Mouse (Mus musculus) embryo, embryonic 11 days (tissue): Measurements from ENCODE around the gene 2010003K11Rik.
A peak's percentile ranks its signal among the peaks of the same experiment; 100 is the strongest.

Source experiments
- DNase-seq: peaks from one replicate; pipeline ENCODE4 v3.0.0-alpha.2; 2015

2010003K11Rik gene

GRCm38 (mm10) chr19:4496535-4497262 is 1.7 kb downstream of the 2010003K11Rik start:
- DNase-seq, result no peak

GRCm38 (mm10) chr19:4495814-4496213 is 2.6 kb downstream of the 2010003K11Rik start:
- DNase-seq, result no peak

DNA sequence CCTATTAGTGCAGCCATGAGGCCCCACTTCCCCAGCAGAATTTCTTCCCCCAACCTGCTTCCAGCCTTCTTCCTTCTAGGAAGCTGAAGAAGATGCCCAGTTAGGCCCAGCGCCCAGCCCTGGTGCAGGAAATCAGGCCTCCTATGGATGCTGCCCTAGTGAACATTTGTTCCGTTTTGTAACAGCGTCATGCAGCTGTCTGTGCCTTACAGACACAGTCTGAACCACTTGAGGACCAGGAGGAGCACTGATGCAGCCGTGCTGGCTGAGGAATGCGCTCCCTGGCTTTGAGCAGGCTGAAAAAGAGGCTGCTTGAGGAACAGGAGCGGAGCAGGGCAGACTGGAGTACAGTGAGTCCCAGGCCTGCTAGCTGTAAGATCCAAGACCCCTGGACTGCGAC is 3.7 kb downstream of the 2010003K11Rik start:
- no peak for DNase-seq

DNA sequence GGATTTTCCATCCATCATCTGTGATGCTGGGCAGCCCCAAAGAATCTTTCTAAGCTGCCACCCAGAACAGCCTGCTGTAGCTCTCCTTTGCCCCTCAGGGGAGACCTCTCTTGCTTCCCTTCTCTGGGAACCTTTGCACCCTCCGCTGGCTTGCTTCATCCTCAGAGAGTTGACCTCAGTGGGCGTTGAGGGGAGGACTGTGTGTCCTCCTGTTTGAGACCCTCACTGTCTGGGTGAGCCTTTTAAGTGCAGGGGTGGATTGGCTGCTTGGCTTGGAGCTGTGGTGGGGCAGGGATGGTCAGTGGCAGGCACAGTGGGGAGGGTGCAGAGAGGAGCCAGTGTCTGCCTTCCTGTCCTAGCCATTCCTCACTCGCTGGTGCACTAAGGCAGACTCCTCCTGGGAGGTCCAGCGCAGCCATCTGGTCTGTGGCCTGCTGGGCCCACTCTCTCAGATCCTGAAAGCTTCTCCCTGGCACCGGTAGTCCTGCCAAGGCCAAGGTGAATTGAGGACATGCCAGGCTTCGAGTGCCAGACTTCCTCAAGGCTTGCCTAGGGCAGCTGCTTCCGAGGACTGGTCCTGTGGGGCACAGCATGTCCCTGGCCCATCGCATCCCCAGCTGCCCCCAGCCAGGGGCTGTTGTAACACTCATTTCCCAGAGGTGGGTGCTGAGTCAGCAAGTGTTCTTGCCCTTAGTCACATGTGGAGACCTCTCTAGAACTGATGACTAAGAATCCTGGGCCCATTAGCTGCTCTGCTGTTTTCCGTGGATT is 5.7 kb downstream of the 2010003K11Rik start:
- DNase-seq, result no peak

GRCm38 (mm10) chr19:4491080-4491695 is 7.2 kb downstream of the 2010003K11Rik start:
- peak; percentile 34 for DNase-seq

DNA sequence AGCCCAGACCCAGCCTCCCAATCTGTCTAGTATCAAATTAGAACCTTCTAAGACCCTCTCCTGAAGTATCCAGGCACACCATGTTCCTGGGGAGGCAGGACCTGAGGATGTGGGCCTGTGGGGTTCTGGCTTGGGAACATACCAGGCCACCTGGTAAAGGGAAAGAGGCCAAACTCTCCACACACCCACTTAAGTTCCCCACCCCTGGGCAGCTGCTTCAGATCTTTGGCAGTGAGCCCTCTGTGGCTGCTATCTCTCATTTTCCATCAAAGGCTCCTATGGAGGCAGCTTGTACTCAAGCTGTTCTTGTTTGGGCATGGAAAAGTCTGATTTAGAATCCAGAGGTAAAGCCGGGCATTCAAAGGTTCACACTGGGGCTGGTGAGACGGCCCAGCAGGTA is 10.5 kb downstream of the 2010003K11Rik start:
- no peak for DNase-seq

DNA sequence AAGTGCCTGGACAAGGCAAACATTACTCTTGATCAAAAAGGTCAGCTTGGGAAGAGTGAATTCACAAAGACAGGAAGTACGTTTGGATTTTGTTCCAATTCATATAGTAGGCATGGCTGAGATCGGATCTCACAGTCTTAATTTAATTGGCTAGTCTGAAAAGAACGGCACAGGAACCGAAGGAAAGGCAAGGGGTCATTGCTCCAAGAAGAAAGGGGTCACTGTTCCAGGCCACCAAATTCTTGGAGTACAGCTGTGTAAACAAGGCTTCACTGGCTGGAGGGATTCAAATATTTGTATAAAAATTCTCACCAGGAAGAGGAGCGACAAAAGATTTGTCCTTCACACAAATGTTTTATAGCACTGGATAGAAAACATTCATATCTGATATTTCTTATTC is 13.4 kb downstream of the 2010003K11Rik start:
- DNase-seq, result peak; percentile 50

GRCm38 (mm10) chr19:4482111-4482859 is 16.1 kb downstream of the 2010003K11Rik start:
- DNase-seq, result no peak

GRCm38 (mm10) chr19:4481326-4481725 is 17.1 kb downstream of the 2010003K11Rik start:
- DNase-seq, result no peak

- no peak for DNase-seq
Observed at GRCm38 (mm10) chr19:4480041-4480440, 18.3 kb downstream of the 2010003K11Rik start.

- peak; percentile 35 for DNase-seq
Observed at GRCm38 (mm10) chr19:4478190-4478516, 20.2 kb downstream of the 2010003K11Rik start.

DNA sequence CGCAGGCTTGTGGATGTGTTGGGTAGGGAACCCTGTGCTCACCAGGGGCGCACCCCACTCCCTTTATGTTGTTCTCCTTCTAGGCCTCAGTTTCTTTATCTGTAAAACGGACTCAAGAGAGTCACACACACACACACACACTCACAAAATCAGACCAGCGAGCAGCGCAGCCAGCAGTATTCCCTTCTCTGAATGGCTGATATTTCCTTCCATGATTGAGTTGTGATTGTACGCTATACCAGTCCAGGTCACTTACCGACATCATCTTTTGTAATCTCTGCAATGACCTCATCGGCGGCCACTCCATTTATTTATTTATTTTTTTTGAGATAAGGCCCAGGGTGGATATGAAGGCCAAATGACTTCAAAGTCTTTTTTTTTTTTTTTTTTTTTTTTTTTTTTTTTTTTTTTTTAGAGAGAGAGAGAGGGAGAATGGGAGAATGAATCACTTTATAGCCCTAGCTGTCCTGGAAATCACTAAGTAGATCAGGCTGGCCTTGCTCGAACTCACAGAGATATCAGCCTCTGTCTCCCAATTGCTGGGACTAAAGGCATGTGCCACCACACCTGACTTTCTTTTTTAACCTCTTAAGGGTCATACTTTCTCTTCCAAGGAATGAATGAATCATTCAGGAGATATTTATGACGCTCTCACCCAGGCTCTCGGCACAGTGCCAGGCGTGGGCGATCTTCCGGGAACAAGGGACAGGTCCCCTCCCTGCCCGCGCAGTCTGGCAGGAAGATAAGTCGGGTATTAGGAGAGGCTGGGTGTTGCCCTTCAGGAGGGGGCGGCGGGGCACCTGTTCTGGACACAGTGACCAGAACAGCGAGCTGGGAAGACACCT is 20.8 kb downstream of the 2010003K11Rik start, which contains the start of gene Syt12:
Gene Syt12, minus strand, starts transcription at position 103 of the 845 bp plus-strand sequence.
- no peak for DNase-seq

DNA sequence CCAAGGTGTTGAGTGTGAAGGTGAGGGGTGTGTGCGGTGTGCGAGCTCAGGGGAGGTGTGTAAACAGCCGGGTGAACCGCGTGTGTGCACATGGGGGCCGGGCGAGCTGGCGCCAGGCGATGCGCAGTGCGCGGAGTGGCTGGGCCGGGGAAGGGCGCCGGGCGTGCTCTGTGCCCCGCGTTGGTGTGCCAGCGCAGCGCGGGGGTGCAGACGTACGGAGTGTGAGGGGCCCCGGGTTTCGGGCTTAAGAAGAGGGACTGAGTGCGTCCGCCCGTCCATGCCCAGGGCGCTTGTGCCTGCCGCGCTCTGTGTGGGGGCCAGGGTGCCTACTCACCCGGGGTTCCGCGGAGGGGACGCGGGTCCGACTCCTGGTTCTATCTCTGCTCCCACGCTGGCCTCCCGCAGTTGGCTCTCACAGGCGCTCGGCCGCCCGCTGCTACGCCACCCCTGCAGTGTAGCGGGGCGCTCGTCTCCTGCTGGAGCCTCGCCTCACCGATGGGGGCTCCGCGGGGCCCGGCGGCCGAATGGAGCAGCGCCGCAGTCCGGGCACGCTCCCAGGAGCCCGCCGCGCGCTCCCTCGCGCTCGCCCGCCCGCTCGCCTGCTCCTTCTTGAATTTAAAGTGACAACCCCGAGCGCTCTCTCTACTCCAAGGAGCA is 21.7 kb downstream of the 2010003K11Rik start:
- peak; percentile 75 for DNase-seq

GRCm38 (mm10) chr19:4475224-4475925 is 23.0 kb downstream of the 2010003K11Rik start:
- DNase-seq, result no peak

- no peak for DNase-seq
Observed at GRCm38 (mm10) chr19:4474739-4475138, 23.6 kb downstream of the 2010003K11Rik start.

DNA sequence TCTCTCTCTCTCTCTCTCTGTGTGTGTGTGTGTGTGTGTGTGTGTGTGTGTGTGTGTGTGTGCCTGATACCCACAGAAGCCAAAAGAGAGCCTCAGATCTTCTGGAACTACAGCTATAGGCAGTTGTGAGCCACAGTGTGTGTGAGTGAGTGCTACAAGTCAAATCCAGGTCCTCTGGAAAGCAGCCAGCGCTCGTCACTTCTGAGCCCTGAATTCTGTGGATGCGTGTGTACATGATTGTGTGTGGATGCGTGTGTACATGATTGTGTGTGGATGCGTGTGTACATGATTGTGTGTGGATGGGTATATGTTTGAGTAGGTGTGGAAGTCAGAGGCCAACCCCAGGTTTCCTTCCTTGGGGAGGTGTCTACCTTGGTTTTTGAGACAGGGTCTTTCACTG is 24.8 kb downstream of the 2010003K11Rik start:
- no peak for DNase-seq

- DNase-seq, result no peak
Observed at GRCm38 (mm10) chr19:4468363-4468762, 30.0 kb downstream of the 2010003K11Rik start.

GRCm38 (mm10) chr19:4464666-4465065 is 33.7 kb downstream of the 2010003K11Rik start:
- DNase-seq, result no peak

DNA sequence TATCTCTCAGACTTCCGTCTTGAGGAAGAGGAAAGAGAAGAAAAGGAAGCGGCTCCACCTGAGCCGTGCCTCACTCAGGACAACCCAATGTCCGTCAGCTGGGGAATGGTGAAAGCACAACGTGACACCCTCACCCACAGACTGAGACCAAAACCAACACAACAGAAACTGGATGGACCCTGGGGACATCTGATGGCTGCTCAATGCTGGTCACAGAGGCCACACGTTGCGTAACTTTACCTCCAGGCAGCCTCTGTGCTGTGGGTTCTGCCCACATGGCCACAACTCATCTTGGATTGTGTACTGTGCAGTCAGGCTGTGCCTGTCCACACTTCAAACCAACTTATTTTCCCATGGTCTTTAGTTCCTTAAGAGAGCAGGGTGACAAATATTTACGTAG is 36.4 kb downstream of the 2010003K11Rik start:
- DNase-seq, result no peak

DNA sequence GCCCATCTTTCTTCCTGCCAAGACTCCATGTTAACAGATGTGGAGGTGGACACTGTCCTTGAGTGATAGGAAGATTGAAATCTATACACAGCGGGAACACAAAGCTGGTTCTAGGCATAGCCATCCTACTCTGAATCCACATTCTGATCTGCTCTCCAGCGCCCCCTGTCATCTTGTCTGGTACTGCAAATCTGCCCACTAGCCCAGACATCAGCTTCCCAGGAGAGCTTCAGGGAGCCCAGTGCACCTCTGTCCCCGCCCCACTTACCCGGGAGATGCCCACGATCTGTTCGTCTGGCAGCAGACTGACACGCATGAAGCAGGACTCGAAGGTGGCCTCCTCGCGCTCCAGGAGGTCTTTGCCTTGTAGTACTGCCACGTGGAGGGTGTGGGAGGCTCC is 42.2 kb downstream of the 2010003K11Rik start:
- peak; percentile 60 for DNase-seq
